Mouse (Mus musculus) G1E (cell line): ENCODE data around the gene Flt1.

Experiments used
- CTCF ChIP-seq: IDR thresholded peaks from 2 replicates; pipeline ENCODE4 v1.5.1; 2012; ENCODE audit warnings: low read depth, low read length, inconsistent platforms, mixed read lengths
- GATA1 ChIP-seq: IDR thresholded peaks from 2 replicates; pipeline ENCODE4 v1.6.1; 2012; ENCODE audit warnings: borderline replicate concordance, low read length, inconsistent platforms, mixed read lengths
- TAL1 ChIP-seq: conservative IDR thresholded peaks from 2 replicates; pipeline ENCODE4 v1.6.1; 2012; ENCODE audit warnings: low read depth, low read length, inconsistent platforms, mixed read lengths

DNA sequence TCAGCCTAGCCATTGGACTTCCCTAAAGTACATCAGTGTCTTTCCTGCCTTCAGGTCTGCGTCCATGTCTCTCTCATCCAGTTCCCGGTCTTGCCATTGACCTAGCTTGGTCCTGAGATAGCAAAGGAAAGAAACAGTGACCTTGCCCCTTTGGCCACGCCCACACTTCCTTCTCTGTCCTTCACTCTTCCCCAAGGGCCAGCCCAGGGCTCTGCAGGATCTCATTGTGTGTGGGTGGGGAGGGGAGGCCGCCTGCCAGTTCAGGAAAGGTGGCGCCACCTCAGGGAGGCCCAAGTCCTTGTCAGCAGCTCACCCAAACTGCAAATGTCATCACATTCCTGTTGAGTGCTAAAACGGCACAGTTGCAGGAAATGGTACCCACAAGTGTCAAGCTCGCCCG lies 151.3 kb downstream of the Flt1 start:
- TF ChIP-seq CTCF (no peak), TAL1 (no peak), GATA1 (no peak)
